Mouse (Mus musculus): ENCODE measurements around the gene Scn8a. TPM values are rescaled to one million over a fixed set of nuclear protein-coding genes. Genes with fewer than 3 reads are reported as not detected.

Scn8a gene
- polyA plus RNA-seq, 1 experiment from 2014 or later: 23.0 TPM

DNA sequence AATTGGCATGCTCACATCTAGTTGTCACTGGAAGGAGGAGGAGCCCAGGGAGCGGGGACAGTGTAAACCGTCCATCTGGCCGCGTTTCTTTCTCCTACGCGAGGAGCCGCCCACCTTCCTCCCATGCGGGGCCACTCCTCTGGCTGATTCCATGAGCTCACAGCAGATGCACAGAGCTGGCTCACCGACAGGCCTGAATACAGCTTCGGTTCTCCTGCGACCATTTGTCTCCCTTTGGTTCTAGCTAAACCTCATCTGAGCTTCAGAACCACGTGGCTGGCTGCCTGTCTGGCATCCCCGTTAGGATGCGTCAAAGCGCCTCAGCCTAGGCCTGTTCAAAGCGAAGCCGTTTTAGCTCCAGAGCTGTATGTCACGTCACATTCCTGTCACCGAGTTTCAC, 53.8 kb downstream of the Scn8a start:
- H3K4me1 ChIP-seq (replicated peaks; ENCODE audit: control insufficient read depth, insufficient read depth, low read length): peaks cover 17% of the 10 kb centered on the region

DNA sequence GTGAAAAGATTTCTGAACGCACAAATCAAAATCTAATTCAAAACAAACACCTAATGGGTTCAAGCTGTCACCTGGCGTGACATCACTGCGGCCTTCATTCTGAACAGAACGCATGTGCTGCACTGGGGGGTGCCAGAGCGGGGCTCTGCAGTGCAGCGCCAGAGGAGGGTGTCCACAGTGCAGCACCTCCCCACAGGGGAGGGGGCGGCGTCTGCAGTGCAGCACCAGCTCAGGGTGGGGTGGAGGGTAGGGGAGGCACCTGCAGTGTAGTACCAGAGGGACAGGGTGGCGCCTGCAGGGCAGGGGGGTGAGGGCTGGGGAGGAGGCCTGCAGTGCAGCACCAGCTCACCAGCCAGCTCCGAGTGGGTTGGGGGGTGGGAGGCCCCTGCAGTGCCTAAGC, 55.3 kb downstream of the Scn8a start:
- 73% methylated on average over 10 of the region's 10 CpGs for WGBS
- Histone ChIP-seq H3K36me3 (ENCODE audit: control insufficient read depth, insufficient read depth) (no peaks in the 10 kb centered on the region), H3K4me3 (replicated peaks; ENCODE audit: low read length) (no peak overlapping the region), H3K27me3 (replicated peaks; ENCODE audit: control insufficient read depth, insufficient read depth, low read length) (no peaks in the 10 kb centered on the region), H3K27ac (ENCODE audit: low read length) (no peak overlapping the region), H3K4me1 (replicated peaks; ENCODE audit: control insufficient read depth, insufficient read depth, low read length) (peaks cover 17% of the 10 kb centered on the region), H3K4me2 (ENCODE audit: low read length) (no peak overlapping the region), H3K9ac (replicated peaks; ENCODE audit: low read depth, low read length) (no peak overlapping the region), H3K9me3 (ENCODE audit: control insufficient read depth, low read length) (no peaks in the 10 kb centered on the region)
- ATAC-seq: peak; percentile 44; the same call in 1 of the 2 replicates

More for the DNA sequence above, 53.8 kb downstream of the Scn8a start:
- peak overlapping the region; percentile 8; the same call in 1 of the 2 replicates for H3K4me2 ChIP-seq (ENCODE audit: low read length)
- H3K27ac ChIP-seq (ENCODE audit: low read length): peak overlapping the region; percentile 62
- no peaks in the 10 kb centered on the region for H3K27me3 ChIP-seq (replicated peaks; ENCODE audit: control insufficient read depth, insufficient read depth, low read length)
- 10% methylated on average over 19 of the region's 19 CpGs for WGBS
- H3K9me3 ChIP-seq (ENCODE audit: control insufficient read depth, low read length): no peaks in the 10 kb centered on the region
- ATAC-seq: peak; percentile 87
- no peak overlapping the region; the same call in 1 of the 2 replicates for H3K9ac ChIP-seq (replicated peaks; ENCODE audit: low read depth, low read length)
- H3K36me3 ChIP-seq (ENCODE audit: control insufficient read depth, insufficient read depth): no peaks in the 10 kb centered on the region
- H3K4me3 ChIP-seq (replicated peaks; ENCODE audit: low read length): no peak overlapping the region

DNA sequence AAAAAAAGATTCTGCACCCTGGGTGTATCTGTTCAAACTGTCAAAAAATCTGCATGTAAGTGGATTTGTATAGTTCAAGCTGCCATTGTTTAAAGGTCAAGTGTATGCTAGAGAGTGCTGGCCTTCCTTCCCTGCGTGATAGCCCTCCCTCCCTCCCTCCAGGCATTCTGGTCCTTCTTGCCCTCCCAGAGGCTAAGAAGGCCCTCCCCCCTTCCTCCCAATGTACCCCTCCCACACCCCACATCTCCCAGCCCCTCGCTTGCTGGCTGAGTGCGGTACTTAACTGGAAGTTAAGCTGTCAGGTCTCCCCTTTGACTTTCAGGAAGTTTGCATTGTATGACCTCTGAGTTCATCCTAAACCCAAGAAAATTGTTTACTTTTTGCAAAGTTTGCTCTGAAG, 60.8 kb downstream of the Scn8a start:
- Histone ChIP-seq H3K9ac (replicated peaks; ENCODE audit: low read depth, low read length) (no peak overlapping the region), H3K4me1 (replicated peaks; ENCODE audit: control insufficient read depth, insufficient read depth, low read length) (no peaks in the 10 kb centered on the region), H3K9me3 (ENCODE audit: control insufficient read depth, low read length) (no peaks in the 10 kb centered on the region), H3K4me3 (replicated peaks; ENCODE audit: low read length) (no peak overlapping the region), H3K4me2 (ENCODE audit: low read length) (no peak overlapping the region), H3K36me3 (ENCODE audit: control insufficient read depth, insufficient read depth) (no peaks in the 10 kb centered on the region), H3K27ac (ENCODE audit: low read length) (no peak overlapping the region), H3K27me3 (replicated peaks; ENCODE audit: control insufficient read depth, insufficient read depth, low read length) (no peaks in the 10 kb centered on the region)
- no peak for ATAC-seq
- WGBS: 54% methylated on average over 3 of the region's 3 CpGs

DNA sequence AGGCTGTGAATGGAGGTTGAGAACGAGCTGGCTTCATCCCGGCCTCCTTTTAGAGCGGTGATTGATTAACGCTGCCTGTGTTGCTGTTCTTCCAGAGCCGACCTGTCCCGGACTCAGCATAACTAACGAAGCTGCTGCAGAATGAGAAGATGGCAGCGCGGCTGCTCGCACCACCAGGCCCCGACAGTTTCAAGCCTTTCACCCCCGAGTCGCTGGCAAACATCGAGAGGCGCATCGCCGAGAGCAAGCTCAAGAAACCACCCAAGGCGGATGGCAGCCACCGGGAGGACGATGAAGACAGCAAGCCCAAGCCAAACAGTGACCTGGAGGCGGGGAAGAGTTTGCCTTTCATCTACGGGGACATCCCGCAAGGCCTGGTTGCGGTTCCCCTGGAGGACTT, 66.5 kb downstream of the Scn8a start:
- 60% methylated on average over 24 of the region's 24 CpGs for WGBS
- Histone ChIP-seq H3K4me1 (replicated peaks; ENCODE audit: control insufficient read depth, insufficient read depth, low read length) (no peaks in the 10 kb centered on the region; the same call in 1 of the 2 replicates), H3K9ac (replicated peaks; ENCODE audit: low read depth, low read length) (no peak overlapping the region), H3K27me3 (replicated peaks; ENCODE audit: control insufficient read depth, insufficient read depth, low read length) (no peaks in the 10 kb centered on the region), H3K36me3 (ENCODE audit: control insufficient read depth, insufficient read depth) (no peaks in the 10 kb centered on the region; the same call in 1 of the 2 replicates), H3K9me3 (ENCODE audit: control insufficient read depth, low read length) (no peaks in the 10 kb centered on the region), H3K27ac (ENCODE audit: low read length) (no peak overlapping the region), H3K4me2 (ENCODE audit: low read length) (no peak overlapping the region), H3K4me3 (replicated peaks; ENCODE audit: low read length) (no peak overlapping the region)
- ATAC-seq: no peak

DNA sequence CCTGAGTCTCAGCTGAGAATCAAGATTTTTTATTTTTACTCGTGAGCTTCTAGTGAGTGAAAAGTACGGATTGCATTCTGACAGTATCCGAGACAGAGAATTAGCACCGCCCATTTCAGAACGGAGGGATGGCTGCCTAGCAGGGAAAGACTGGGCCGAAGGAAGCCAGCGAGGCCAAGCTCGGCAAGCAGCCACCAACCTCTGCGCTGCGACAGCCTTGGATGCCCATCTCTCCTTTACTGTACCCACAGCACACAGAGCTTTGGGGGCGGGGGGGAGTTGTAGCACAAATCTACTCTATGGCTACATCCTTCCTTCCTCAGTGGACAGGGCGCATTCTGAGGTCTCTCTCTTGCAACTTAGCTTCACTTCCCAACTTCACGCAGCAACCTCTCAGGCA, 78.7 kb downstream of the Scn8a start:
- WGBS: 88% methylated on average over 13 of the region's 13 CpGs

DNA sequence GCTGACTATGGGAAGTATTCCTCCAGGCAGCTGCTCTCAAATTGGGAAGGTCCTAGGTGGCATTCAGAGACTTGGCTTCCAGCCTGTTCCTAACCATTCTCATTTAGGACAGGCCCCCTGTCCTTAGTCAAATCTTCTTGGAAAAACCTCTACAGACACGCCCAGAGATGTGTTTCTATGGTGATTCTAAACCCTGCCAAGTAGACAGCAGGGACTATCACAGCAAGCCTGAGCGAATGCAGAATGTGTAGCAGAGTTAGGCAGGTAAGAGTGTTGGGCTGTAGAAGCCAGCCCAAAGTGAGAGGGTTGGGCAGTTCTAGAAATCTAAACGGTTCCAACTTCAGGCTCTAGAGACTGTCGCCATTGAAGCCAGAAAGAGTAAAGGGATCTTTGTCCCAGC, 79.5 kb downstream of the Scn8a start:
- H3K27ac ChIP-seq (ENCODE audit: low read length): no peak overlapping the region
- no peak overlapping the region for H3K9ac ChIP-seq (replicated peaks; ENCODE audit: low read depth, low read length)
- H3K4me2 ChIP-seq (ENCODE audit: low read length): no peak overlapping the region
- peaks cover 18% of the 10 kb centered on the region for H3K4me1 ChIP-seq (replicated peaks; ENCODE audit: control insufficient read depth, insufficient read depth, low read length)
- no peak overlapping the region for H3K4me3 ChIP-seq (replicated peaks; ENCODE audit: low read length)
- 0 out of 2 replicates have a peak, but pooled peaks cover 3% of the 10 kb centered on the region for H3K9me3 ChIP-seq (ENCODE audit: control insufficient read depth, low read length)
- H3K36me3 ChIP-seq (ENCODE audit: control insufficient read depth, insufficient read depth): no peaks in the 10 kb centered on the region; the same call in 1 of the 2 replicates
- H3K27me3 ChIP-seq (replicated peaks; ENCODE audit: control insufficient read depth, insufficient read depth, low read length): no peaks in the 10 kb centered on the region
- 70% methylated on average over 4 of the region's 4 CpGs for WGBS
- no peak for ATAC-seq

More for the DNA sequence above, 78.7 kb downstream of the Scn8a start:
- Histone ChIP-seq H3K4me1 (replicated peaks; ENCODE audit: control insufficient read depth, insufficient read depth, low read length) (peaks cover 14% of the 10 kb centered on the region), H3K27me3 (replicated peaks; ENCODE audit: control insufficient read depth, insufficient read depth, low read length) (no peaks in the 10 kb centered on the region), H3K4me2 (ENCODE audit: low read length) (no peak overlapping the region), H3K4me3 (replicated peaks; ENCODE audit: low read length) (no peak overlapping the region), H3K9me3 (ENCODE audit: control insufficient read depth, low read length) (0 out of 2 replicates have a peak, but pooled peaks cover 3% of the 10 kb centered on the region), H3K36me3 (ENCODE audit: control insufficient read depth, insufficient read depth) (no peaks in the 10 kb centered on the region; the same call in 1 of the 2 replicates), H3K27ac (ENCODE audit: low read length) (no peak overlapping the region), H3K9ac (replicated peaks; ENCODE audit: low read depth, low read length) (no peak overlapping the region)
- no peak for ATAC-seq

DNA sequence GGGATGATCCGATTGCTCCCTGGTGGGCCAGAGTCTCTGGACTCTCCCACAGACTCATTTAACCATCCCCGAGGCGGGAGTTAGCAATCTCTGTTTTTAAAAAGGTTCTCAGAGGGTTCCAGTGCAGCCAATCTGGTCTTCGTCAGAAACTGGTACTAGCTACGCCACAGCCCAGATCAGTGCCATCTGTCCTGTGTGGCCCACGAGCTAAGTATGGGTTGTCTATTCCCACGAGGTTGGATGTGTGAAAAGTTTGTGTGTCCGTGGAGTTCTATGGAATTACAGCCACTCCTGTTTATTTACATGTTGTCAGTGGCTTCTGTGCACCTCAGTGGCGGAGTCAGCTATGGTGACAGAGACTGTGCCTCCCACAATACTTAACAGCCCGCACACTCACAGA, 81.8 kb downstream of the Scn8a start:
- Histone ChIP-seq H3K36me3 (ENCODE audit: control insufficient read depth, insufficient read depth) (no peaks in the 10 kb centered on the region; the same call in 1 of the 2 replicates), H3K4me1 (replicated peaks; ENCODE audit: control insufficient read depth, insufficient read depth, low read length) (peaks cover 18% of the 10 kb centered on the region), H3K4me2 (ENCODE audit: low read length) (no peak overlapping the region), H3K4me3 (replicated peaks; ENCODE audit: low read length) (no peak overlapping the region), H3K9ac (replicated peaks; ENCODE audit: low read depth, low read length) (no peak overlapping the region), H3K9me3 (ENCODE audit: control insufficient read depth, low read length) (0 out of 2 replicates have a peak, but pooled peaks cover 3% of the 10 kb centered on the region), H3K27ac (ENCODE audit: low read length) (no peak overlapping the region), H3K27me3 (replicated peaks; ENCODE audit: control insufficient read depth, insufficient read depth, low read length) (no peaks in the 10 kb centered on the region)
- WGBS: 63% methylated on average over 10 of the region's 10 CpGs
- ATAC-seq: no peak

DNA sequence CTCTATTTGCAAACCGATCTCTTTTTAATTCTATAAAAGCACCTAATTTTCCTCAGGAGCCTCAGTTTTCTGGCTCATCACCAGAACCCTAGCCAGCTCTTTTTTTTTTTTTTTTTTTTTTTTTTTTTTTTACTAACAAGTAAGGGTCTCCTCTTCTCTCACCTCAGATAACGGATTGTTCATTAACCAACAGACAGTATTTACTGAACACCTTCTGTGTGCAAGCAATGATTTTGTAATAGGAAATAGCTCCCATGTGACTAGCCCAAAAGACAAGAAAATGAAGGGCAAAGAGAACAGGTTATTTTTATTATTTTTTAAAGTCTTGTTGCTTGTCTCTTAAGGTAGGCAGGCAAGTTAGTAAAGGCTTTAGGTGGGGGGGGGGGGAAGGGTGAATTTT, 82.6 kb downstream of the Scn8a start:
- H3K27me3 ChIP-seq (replicated peaks; ENCODE audit: control insufficient read depth, insufficient read depth, low read length): no peaks in the 10 kb centered on the region
- WGBS: 51% methylated on average over 2 of the region's 2 CpGs
- no peak overlapping the region for H3K4me3 ChIP-seq (replicated peaks; ENCODE audit: low read length)
- H3K4me1 ChIP-seq (replicated peaks; ENCODE audit: control insufficient read depth, insufficient read depth, low read length): peaks cover 18% of the 10 kb centered on the region
- H3K36me3 ChIP-seq (ENCODE audit: control insufficient read depth, insufficient read depth): no peaks in the 10 kb centered on the region; the same call in 1 of the 2 replicates
- H3K4me2 ChIP-seq (ENCODE audit: low read length): no peak overlapping the region
- no peak for ATAC-seq
- no peaks in the 10 kb centered on the region for H3K9me3 ChIP-seq (ENCODE audit: control insufficient read depth, low read length)
- H3K27ac ChIP-seq (ENCODE audit: low read length): no peak overlapping the region
- no peak overlapping the region for H3K9ac ChIP-seq (replicated peaks; ENCODE audit: low read depth, low read length)

DNA sequence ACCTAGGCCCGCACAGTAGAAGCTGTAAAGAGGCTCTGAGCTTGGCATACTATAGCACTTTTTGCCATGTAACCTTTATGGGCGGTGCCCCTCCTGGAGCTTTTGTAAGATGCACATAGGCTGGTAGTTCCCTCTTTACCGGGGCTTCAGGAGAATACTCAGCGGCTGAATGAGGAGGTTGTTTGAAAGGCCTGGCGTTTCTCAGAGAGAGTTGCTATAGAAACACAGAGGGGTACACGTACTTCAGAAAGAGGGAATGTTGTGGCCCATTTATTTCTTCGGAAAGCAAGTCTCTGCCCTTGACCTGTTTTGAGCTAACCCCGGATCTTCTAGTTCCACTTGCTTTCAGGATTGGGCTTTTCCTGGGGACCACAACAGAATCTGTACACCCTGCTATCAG, 83.2 kb downstream of the Scn8a start:
- no peak overlapping the region for H3K27ac ChIP-seq (ENCODE audit: low read length)
- no peak overlapping the region for H3K4me2 ChIP-seq (ENCODE audit: low read length)
- no peak for ATAC-seq
- H3K4me3 ChIP-seq (replicated peaks; ENCODE audit: low read length): no peak overlapping the region
- no peaks in the 10 kb centered on the region; the same call in 1 of the 2 replicates for H3K36me3 ChIP-seq (ENCODE audit: control insufficient read depth, insufficient read depth)
- no peaks in the 10 kb centered on the region for H3K27me3 ChIP-seq (replicated peaks; ENCODE audit: control insufficient read depth, insufficient read depth, low read length)
- H3K9ac ChIP-seq (replicated peaks; ENCODE audit: low read depth, low read length): 0 out of 2 replicates have a peak overlapping the region, but pooled peaks have one; percentile 13
- no peaks in the 10 kb centered on the region for H3K9me3 ChIP-seq (ENCODE audit: control insufficient read depth, low read length)
- peaks cover 18% of the 10 kb centered on the region for H3K4me1 ChIP-seq (replicated peaks; ENCODE audit: control insufficient read depth, insufficient read depth, low read length)
- WGBS: 5% methylated on average over 8 of the region's 8 CpGs

DNA sequence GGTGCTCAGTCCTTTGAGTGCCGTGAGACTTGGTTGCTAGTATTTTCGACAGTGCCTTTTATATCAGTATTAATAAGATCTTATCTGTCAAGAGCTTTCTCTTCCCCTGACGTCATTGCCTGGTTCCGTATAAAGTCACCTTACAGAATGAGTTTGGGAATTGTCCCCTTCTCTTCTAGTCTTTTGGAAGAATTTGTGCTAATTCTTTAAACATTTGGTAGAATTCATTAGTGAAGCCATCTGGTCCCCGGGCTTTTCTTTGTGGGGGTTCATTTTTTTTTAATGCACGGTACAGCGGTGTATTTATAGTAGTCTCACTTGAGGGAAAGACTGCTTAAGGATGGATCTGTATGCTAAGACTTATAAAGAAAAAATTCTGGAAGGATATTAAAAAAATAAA, 84.3 kb downstream of the Scn8a start:
- H3K4me2 ChIP-seq (ENCODE audit: low read length): no peak overlapping the region
- ATAC-seq: no peak
- WGBS: 21% methylated on average over 7 of the region's 7 CpGs
- no peaks in the 10 kb centered on the region for H3K27me3 ChIP-seq (replicated peaks; ENCODE audit: control insufficient read depth, insufficient read depth, low read length)
- peaks cover 16% of the 10 kb centered on the region for H3K4me1 ChIP-seq (replicated peaks; ENCODE audit: control insufficient read depth, insufficient read depth, low read length)
- no peaks in the 10 kb centered on the region for H3K9me3 ChIP-seq (ENCODE audit: control insufficient read depth, low read length)
- H3K9ac ChIP-seq (replicated peaks; ENCODE audit: low read depth, low read length): no peak overlapping the region
- H3K36me3 ChIP-seq (ENCODE audit: control insufficient read depth, insufficient read depth): no peaks in the 10 kb centered on the region; the same call in 1 of the 2 replicates
- H3K27ac ChIP-seq (ENCODE audit: low read length): no peak overlapping the region
- H3K4me3 ChIP-seq (replicated peaks; ENCODE audit: low read length): no peak overlapping the region
